Mouse (Mus musculus) forebrain, embryonic 12.5 days (tissue): ENCODE measurements around the gene Calm3. TPM values are rescaled to one million over a fixed set of nuclear protein-coding genes. Genes with fewer than 3 reads are reported as not detected.

Source experiments
- ATAC-seq: fragments of 200-750 bp; cut with Nextera tagmentation; 2 replicates; pipeline ENCODE4 v1.8.0; 2017; ENCODE audit warnings: moderate TSS enrichment; ENCODE audit not compliant: low FRiP score
- H3K27ac ChIP-seq: fragments of 300-500 bp; sonication (generic); 2 replicates; pipeline ENCODE4 v1.5.1; 2016; ENCODE audit warnings: mild to moderate bottlenecking
- H3K27me3 ChIP-seq: fragments of 300-500 bp; sonication (generic); 2 replicates; pipeline ENCODE4 v1.6.1; 2016; ENCODE audit warnings: mild to moderate bottlenecking
- H3K36me3 ChIP-seq: fragments of 300-500 bp; sonication (generic); replicated peaks from 2 replicates; pipeline ENCODE4 v1.6.1; 2016; ENCODE audit warnings: mild to moderate bottlenecking
- H3K4me1 ChIP-seq: fragments of 300-500 bp; sonication (generic); 2 replicates; pipeline ENCODE4 v1.6.1; 2016
- H3K4me2 ChIP-seq: fragments of 300-500 bp; sonication (generic); 2 replicates; pipeline ENCODE4 v1.6.1; 2016; ENCODE audit warnings: mild to moderate bottlenecking, moderate library complexity
- H3K4me3 ChIP-seq: fragments of 300-500 bp; sonication (generic); replicated peaks from 2 replicates; pipeline ENCODE4 v1.5.1; 2016; ENCODE audit warnings: mild to moderate bottlenecking
- H3K9ac ChIP-seq: fragments of 300-500 bp; sonication (generic); 2 replicates; pipeline ENCODE4 v1.6.1; 2016; ENCODE audit warnings: mild to moderate bottlenecking
- H3K9me3 ChIP-seq: fragments of 300-500 bp; sonication (generic); 2 replicates; pipeline ENCODE4 v1.6.1; 2016
- WGBS: fragments of 180-500 bp; shearing (Covaris S2); methylation state at CpG from one replicate; pipeline ENCODE4 v1.1.7; 2016; 5-methylcytosine and 5-hydroxymethylcytosine counted together
- polyA plus RNA-seq: library from polyadenylated mRNA; unstranded; fragments of >200 nt; fragmentation: Nextera tagmentation; extraction: Ambion mirVana; gene quantifications from 2 replicates; pipeline ENCODE4 v1.2.1, GENCODE M21; 2016

Gene Calm3
- polyA plus RNA-seq, 1 experiment from 2014 or later, result 234 TPM

DNA sequence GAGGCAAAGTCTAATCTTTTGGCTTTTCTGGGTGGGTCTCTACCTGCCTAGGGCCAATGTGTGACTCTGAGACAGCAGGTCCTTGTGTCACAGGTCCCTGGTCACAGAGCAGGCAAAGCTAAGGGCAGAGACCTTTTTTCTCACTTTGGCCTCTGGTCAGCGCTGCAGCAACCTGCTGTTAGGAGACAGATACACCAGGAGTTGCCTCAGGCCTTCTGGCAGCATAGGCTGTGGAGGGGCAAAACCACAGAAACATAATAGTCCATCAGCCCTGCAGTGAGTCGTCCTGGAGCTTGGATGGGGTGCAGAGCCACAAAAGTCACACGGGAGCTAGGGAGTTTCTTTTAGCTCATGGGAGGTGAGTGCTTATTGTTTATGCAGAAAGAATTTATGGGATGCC lies 5.2 kb downstream of the Calm3 start:
- 84% methylated on average over 3 of the region's 3 CpGs for WGBS
- Histone ChIP-seq H3K4me3 (no peak overlapping the region), H3K27me3 (no peaks in the 10 kb centered on the region), H3K9me3 (no peaks in the 10 kb centered on the region), H3K36me3 (peaks cover 61% of the 10 kb centered on the region), H3K9ac (no peak overlapping the region), H3K4me1 (peaks cover 43% of the 10 kb centered on the region), H3K4me2 (no peak overlapping the region), H3K27ac (no peak overlapping the region)
- ATAC-seq, result no peak

GRCm38 (mm10) chr7:16918014-16918413 lies 5.9 kb downstream of the Calm3 start:
- H3K4me3 ChIP-seq, result no peak overlapping the region
- H3K27ac ChIP-seq, result 0 out of 2 replicates have a peak overlapping the region, but pooled peaks have one; percentile 8
- H3K9me3 ChIP-seq, result no peaks in the 10 kb centered on the region
- H3K36me3 ChIP-seq, result peaks cover 61% of the 10 kb centered on the region
- 85% methylated on average over 9 of the region's 9 CpGs for WGBS
- no peak overlapping the region for H3K4me2 ChIP-seq
- ATAC-seq, result no peak
- no peak overlapping the region for H3K9ac ChIP-seq
- H3K27me3 ChIP-seq, result no peaks in the 10 kb centered on the region
- H3K4me1 ChIP-seq, result peaks cover 42% of the 10 kb centered on the region

DNA sequence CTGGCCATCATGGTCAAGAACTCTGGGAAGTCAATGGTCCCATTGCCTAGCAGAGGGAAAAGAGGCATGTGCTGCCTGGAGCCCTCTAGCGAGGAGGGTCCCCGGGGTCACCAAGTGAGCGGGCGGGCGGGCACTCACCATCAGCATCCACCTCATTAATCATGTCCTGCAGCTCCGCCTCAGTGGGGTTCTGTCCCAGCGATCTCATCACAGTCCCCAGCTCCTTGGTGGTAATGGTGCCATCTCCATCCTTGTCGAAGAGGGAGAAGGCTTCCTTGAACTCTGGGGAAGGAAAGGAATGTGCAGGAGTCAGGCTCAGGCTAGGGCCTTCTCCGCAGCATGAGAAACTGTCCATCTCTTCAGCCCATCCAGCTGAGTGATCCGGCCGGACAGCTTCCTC lies 6.5 kb downstream of the Calm3 start:
- no peak overlapping the region for H3K27ac ChIP-seq
- peaks cover 37% of the 10 kb centered on the region for H3K4me1 ChIP-seq
- H3K4me3 ChIP-seq, result no peak overlapping the region
- 88% methylated on average over 11 of the region's 11 CpGs for WGBS
- ATAC-seq, result no peak
- no peaks in the 10 kb centered on the region for H3K27me3 ChIP-seq
- no peaks in the 10 kb centered on the region for H3K9me3 ChIP-seq
- H3K9ac ChIP-seq, result no peak overlapping the region
- H3K4me2 ChIP-seq, result no peak overlapping the region
- H3K36me3 ChIP-seq, result peaks cover 61% of the 10 kb centered on the region

- peaks cover 61% of the 10 kb centered on the region for H3K36me3 ChIP-seq
- H3K27me3 ChIP-seq, result no peaks in the 10 kb centered on the region
- H3K4me1 ChIP-seq, result peaks cover 28% of the 10 kb centered on the region
- H3K9me3 ChIP-seq, result no peaks in the 10 kb centered on the region
- no peak overlapping the region for H3K4me2 ChIP-seq
- H3K9ac ChIP-seq, result no peak overlapping the region
- no peak overlapping the region for H3K4me3 ChIP-seq
- H3K27ac ChIP-seq, result peak overlapping the region; percentile 21; the same call in 1 of the 2 replicates
- no peak for ATAC-seq
- WGBS, result 89% methylated on average over 30 of the region's 30 CpGs
These were observed 7.3 kb downstream of the Calm3 start for GRCm38 (mm10) chr7:16916342-16917265.

DNA sequence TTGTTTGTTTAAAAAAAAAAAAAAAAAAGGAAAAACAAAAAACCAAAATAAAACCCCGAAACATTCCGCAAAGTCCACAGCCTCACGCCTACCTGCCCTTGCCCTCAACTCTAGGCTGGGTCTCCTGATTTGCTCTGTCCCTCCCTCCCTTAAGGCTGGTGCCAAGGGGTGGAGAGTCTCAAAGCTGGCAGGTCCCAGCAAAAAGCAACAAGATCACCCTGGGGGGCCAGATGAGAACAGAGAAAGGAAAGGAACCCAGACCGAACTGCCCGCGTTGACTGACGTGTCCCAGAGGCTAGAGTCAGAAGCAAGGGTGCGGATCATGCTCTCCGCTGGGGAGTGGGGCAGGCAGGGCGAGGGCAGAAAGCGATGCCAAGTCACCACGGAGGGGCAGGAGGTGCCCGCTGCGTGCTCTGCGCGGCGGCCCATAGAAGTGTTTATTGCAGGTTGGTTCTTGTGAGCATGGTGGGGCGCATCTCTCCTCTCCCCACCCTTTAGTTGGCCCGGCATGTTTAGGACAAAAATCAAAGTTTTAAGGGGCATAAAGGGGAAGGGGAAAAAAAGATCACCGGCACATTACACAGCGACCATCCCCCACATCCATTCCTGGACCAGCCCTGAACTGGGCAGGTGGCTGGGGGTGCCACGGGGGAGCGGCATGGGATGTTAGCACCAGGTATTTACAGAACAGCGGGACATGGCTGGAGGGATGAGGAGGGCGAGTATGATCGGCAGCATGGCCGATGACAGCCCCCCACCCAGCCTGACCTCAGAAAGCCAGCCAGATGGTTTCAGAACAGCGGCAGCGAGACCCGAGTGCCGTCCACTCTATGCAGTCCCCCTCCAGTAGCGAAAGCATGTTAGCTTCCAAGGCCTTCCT lies 8.2 kb downstream of the Calm3 start:
- H3K9me3 ChIP-seq, result no peaks in the 10 kb centered on the region
- no peak overlapping the region for H3K4me3 ChIP-seq
- H3K4me2 ChIP-seq, result no peak overlapping the region
- H3K9ac ChIP-seq, result no peak overlapping the region
- peak overlapping the region; percentile 21; the same call in 1 of the 2 replicates for H3K27ac ChIP-seq
- peaks cover 61% of the 10 kb centered on the region for H3K36me3 ChIP-seq
- H3K27me3 ChIP-seq, result no peaks in the 10 kb centered on the region
- peaks cover 19% of the 10 kb centered on the region for H3K4me1 ChIP-seq
- 94% methylated on average over 32 of the region's 32 CpGs for WGBS
- no peak for ATAC-seq

GRCm38 (mm10) chr7:16914453-16915343 lies 9.2 kb downstream of the Calm3 start:
- no peak for ATAC-seq
- H3K36me3 ChIP-seq, result peaks cover 57% of the 10 kb centered on the region
- H3K27me3 ChIP-seq, result no peaks in the 10 kb centered on the region
- 85% methylated on average over 18 of the region's 18 CpGs for WGBS
- H3K4me2 ChIP-seq, result no peak overlapping the region
- peaks cover 9% of the 10 kb centered on the region for H3K4me1 ChIP-seq
- H3K9me3 ChIP-seq, result no peaks in the 10 kb centered on the region
- H3K4me3 ChIP-seq, result no peak overlapping the region
- H3K9ac ChIP-seq, result no peak overlapping the region
- peak overlapping the region; percentile 14; the same call in 1 of the 2 replicates for H3K27ac ChIP-seq

- Histone ChIP-seq H3K27me3 (no peaks in the 10 kb centered on the region), H3K9ac (no peak overlapping the region), H3K4me3 (no peak overlapping the region), H3K36me3 (peaks cover 49% of the 10 kb centered on the region), H3K9me3 (no peaks in the 10 kb centered on the region), H3K4me2 (no peak overlapping the region), H3K4me1 (peaks cover 2% of the 10 kb centered on the region; the same call in 1 of the 2 replicates), H3K27ac (no peak overlapping the region)
- 41% methylated on average over 10 of the region's 10 CpGs for WGBS
- ATAC-seq, result peak; percentile 72
These were observed 10.0 kb downstream of the Calm3 start for GRCm38 (mm10) chr7:16913806-16914452.

GRCm38 (mm10) chr7:16912360-16912759 lies 11.6 kb downstream of the Calm3 start:
- Histone ChIP-seq H3K4me1 (0 out of 2 replicates have a peak, but pooled peaks cover 4% of the 10 kb centered on the region), H3K27ac (no peak overlapping the region), H3K4me3 (no peak overlapping the region), H3K36me3 (peaks cover 33% of the 10 kb centered on the region), H3K9ac (no peak overlapping the region), H3K4me2 (no peak overlapping the region), H3K9me3 (no peaks in the 10 kb centered on the region), H3K27me3 (no peaks in the 10 kb centered on the region)
- no peak for ATAC-seq
- 89% methylated on average over 6 of the region's 6 CpGs for WGBS

DNA sequence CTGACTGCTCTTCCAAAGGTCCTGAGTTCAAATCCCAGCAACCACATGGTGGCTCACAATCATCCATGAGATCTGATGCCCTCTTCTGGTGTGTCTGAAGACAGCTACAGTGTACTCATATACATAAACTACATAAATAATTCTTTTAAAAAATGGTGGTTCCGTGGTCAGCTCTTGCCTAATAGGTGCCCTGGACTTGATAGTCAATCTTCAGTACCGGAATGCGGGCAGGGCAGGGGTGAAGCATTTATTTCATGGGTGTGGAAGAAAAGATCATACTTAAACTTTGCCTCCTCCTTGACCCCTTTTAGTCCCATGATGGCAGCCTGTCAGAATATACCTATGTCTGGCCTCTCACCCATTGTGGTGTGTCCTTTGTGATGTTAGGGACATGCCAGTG lies 12.0 kb downstream of the Calm3 start:
- Histone ChIP-seq H3K27me3 (no peaks in the 10 kb centered on the region), H3K9me3 (no peaks in the 10 kb centered on the region), H3K27ac (no peak overlapping the region), H3K4me3 (no peak overlapping the region), H3K4me2 (no peak overlapping the region), H3K9ac (no peak overlapping the region), H3K4me1 (0 out of 2 replicates have a peak, but pooled peaks cover 4% of the 10 kb centered on the region), H3K36me3 (peaks cover 29% of the 10 kb centered on the region)
- ATAC-seq, result no peak
- 97% methylated on average over 3 of the region's 3 CpGs for WGBS

GRCm38 (mm10) chr7:16909909-16910308 lies 14.0 kb downstream of the Calm3 start:
- no peak overlapping the region for H3K9ac ChIP-seq
- H3K27ac ChIP-seq, result no peak overlapping the region
- H3K9me3 ChIP-seq, result no peaks in the 10 kb centered on the region
- no peaks in the 10 kb centered on the region for H3K27me3 ChIP-seq
- peaks cover 19% of the 10 kb centered on the region for H3K4me1 ChIP-seq
- no peak overlapping the region for H3K4me2 ChIP-seq
- no peak for ATAC-seq
- 65% methylated on average over 10 of the region's 10 CpGs for WGBS
- no peak overlapping the region for H3K4me3 ChIP-seq
- peaks cover 10% of the 10 kb centered on the region for H3K36me3 ChIP-seq

DNA sequence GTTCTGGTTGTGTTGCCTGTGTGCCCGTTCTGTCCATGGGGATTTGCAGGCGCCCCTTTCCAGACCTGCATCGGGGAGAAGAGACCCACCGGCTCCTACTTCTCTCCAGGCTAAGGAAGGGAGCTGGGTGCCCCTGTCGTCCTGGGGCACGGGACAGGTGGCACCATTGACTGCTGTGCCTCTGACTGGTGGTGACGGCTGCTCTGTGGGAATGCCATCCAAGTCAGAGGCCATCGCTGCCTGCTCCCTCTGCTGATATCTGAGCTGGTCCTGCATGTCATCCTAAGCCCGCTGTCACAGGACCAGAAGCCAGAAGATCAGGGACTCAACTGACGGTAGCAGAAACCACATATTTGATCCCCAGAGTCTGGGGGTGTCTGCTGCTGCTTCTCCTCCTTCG lies 15.1 kb downstream of the Calm3 start:
- Histone ChIP-seq H3K36me3 (0 out of 2 replicates have a peak, but pooled peaks cover under 1% of the 10 kb centered on the region), H3K4me3 (no peak overlapping the region), H3K4me1 (peaks cover 19% of the 10 kb centered on the region), H3K27ac (no peak overlapping the region), H3K9me3 (no peaks in the 10 kb centered on the region), H3K27me3 (no peaks in the 10 kb centered on the region), H3K9ac (no peak overlapping the region), H3K4me2 (no peak overlapping the region)
- no peak for ATAC-seq
- 68% methylated on average over 11 of the region's 11 CpGs for WGBS
